Mouse (Mus musculus): ENCODE data around the gene Nup210l. TPM values are rescaled to one million over a fixed set of nuclear protein-coding genes. Genes with fewer than 3 reads are reported as not detected.

Nup210l gene
- total RNA-seq, 2 experiments from 2014 or later, result 0.09 to 0.11 TPM

- no peak for DNase-seq
Measured at GRCm38 (mm10) chr3:90161541-90161940, 57.6 kb downstream of the Nup210l start.

- no peak for DNase-seq
Measured at GRCm38 (mm10) chr3:90179566-90179965, 75.6 kb downstream of the Nup210l start.

- no peak for DNase-seq
Measured at GRCm38 (mm10) chr3:90183581-90183980, 79.6 kb downstream of the Nup210l start.

- DNase-seq, result no peak
Measured at GRCm38 (mm10) chr3:90190859-90191510, 87.1 kb downstream of the Nup210l start.

- DNase-seq, result no peak
Measured at GRCm38 (mm10) chr3:90194759-90195158, 90.8 kb downstream of the Nup210l start.

GRCm38 (mm10) chr3:90195644-90196043 lies 91.7 kb downstream of the Nup210l start:
- DNase-seq, result no peak

GRCm38 (mm10) chr3:90197548-90197947 lies 93.6 kb downstream of the Nup210l start:
- DNase-seq, result no peak

- no peak for DNase-seq
Measured at GRCm38 (mm10) chr3:90202884-90203283, 99.0 kb downstream of the Nup210l start.

GRCm38 (mm10) chr3:90203619-90204018 lies 99.7 kb downstream of the Nup210l start:
- DNase-seq, result no peak

GRCm38 (mm10) chr3:90204582-90204981 lies 100.7 kb downstream of the Nup210l start:
- no peak for DNase-seq

- DNase-seq, result no peak
Measured at GRCm38 (mm10) chr3:90208662-90209061, 104.7 kb downstream of the Nup210l start.

- DNase-seq, result no peak
Measured at GRCm38 (mm10) chr3:90209908-90210566, 106.1 kb downstream of the Nup210l start.

- no peak for DNase-seq
Measured at GRCm38 (mm10) chr3:90211475-90212398, 107.8 kb downstream of the Nup210l start.

GRCm38 (mm10) chr3:90212723-90213122 lies 108.8 kb downstream of the Nup210l start:
- no peak for DNase-seq

GRCm38 (mm10) chr3:90213377-90213866 lies 109.5 kb downstream of the Nup210l start, which contains the start of the genes Rps27 and Rab13:
TSS of gene Rps27 (minus strand) at chr3:90213651.
TSS of gene Rab13 (plus strand) at chr3:90213695.
- peak; percentile 71 for DNase-seq

GRCm38 (mm10) chr3:90213956-90214684 lies 110.2 kb downstream of the Nup210l start:
- DNase-seq, result no peak

GRCm38 (mm10) chr3:90215825-90216380 lies 112.0 kb downstream of the Nup210l start:
- no peak for DNase-seq

- peak; percentile 28 for DNase-seq
Measured at GRCm38 (mm10) chr3:90220088-90220487, 116.2 kb downstream of the Nup210l start.

- DNase-seq, result peak; percentile 77
Measured at GRCm38 (mm10) chr3:90220531-90220951, 116.6 kb downstream of the Nup210l start.

- no peak for DNase-seq
Measured at GRCm38 (mm10) chr3:90221123-90221522, 117.2 kb downstream of the Nup210l start.

GRCm38 (mm10) chr3:90222455-90222854 lies 118.5 kb downstream of the Nup210l start:
- no peak for DNase-seq

Measured in gastrocnemius, postnatal 10 days (tissue).